Mouse (Mus musculus) heart, adult 2 months (tissue): ENCODE results near the gene Il17a. TPM values are rescaled to one million over a fixed set of nuclear protein-coding genes. Genes with fewer than 3 reads are reported as not detected.

Source experiments
- DNase-seq, 2 experiments: peaks; one replicate each; pipeline ENCODE4 v3.0.0; 2021
- H3K27ac ChIP-seq: fragments of 200-600 bp; 2 replicates; pipeline ENCODE4 v1.8.1; 2022
- H3K27me3 ChIP-seq: fragments of 200-500 bp; 2 replicates; pipeline ENCODE4 v1.6.1; 2012; ENCODE audit warnings: mild to moderate bottlenecking, low read length, inconsistent platforms, mixed read lengths; ENCODE audit not compliant: control insufficient read depth, insufficient read depth
- H3K36me3 ChIP-seq: fragments of 200-500 bp; 2 replicates; pipeline ENCODE4 v1.6.1; 2012; ENCODE audit warnings: low read length, inconsistent platforms; ENCODE audit not compliant: control insufficient read depth, insufficient read depth
- H3K4me1 ChIP-seq: fragments of 200-500 bp; 2 replicates; pipeline ENCODE4 v1.6.1; 2011; ENCODE audit warnings: low read length; ENCODE audit not compliant: control insufficient read depth, insufficient read depth
- H3K4me3 ChIP-seq: fragments of 200-600 bp; 2 replicates; pipeline ENCODE4 v1.8.1; 2022
- H3K79me2 ChIP-seq: fragments of 200-500 bp; replicated peaks from 2 replicates; pipeline ENCODE4 v1.6.1; 2012; ENCODE audit warnings: mild to moderate bottlenecking, inconsistent platforms, low read length, moderate library complexity, mixed read lengths; ENCODE audit not compliant: control insufficient read depth, insufficient read depth
- H3K9ac ChIP-seq: fragments of 200-500 bp; 2 replicates; pipeline ENCODE4 v1.6.1; 2012; ENCODE audit warnings: low read depth, mild to moderate bottlenecking, control low read depth, inconsistent platforms, low read length, mixed read lengths
- CTCF ChIP-seq: fragments of 200-600 bp; IDR thresholded peaks from 2 replicates; pipeline ENCODE4 v1.8.1; 2022; ENCODE audit warnings: antibody characterized with exemption, mild to moderate bottlenecking, moderate library complexity
- EP300 ChIP-seq: fragments of 200-500 bp; IDR thresholded peaks from 2 replicates; pipeline ENCODE4 v1.6.1; 2011; ENCODE audit warnings: low read depth, low read length, control low read depth; ENCODE audit not compliant: insufficient read depth
- POLR2A ChIP-seq: fragments of 200-500 bp; IDR thresholded peaks from 2 replicates; pipeline ENCODE4 v1.6.1; 2011; ENCODE audit warnings: mild to moderate bottlenecking, low read depth, low read length, control low read depth; ENCODE audit not compliant: insufficient read depth
- WGBS: fragments of 180-500 bp; shearing (Covaris S2); methylation state at CpG from one replicate; pipeline ENCODE4 v1.1.7; 2018; 5-methylcytosine and 5-hydroxymethylcytosine counted together
- intact Hi-C: fragments of 180-260 bp; cut with DNase I; formaldehyde crosslinking; loops from one replicate; pipeline ENCODE4 v1.15.1; 2025
- polyA plus RNA-seq: library from polyadenylated mRNA; depleted of rRNA; stranded (reverse); fragments of >200 nt; gene quantifications from 2 replicates; pipeline ENCODE4 v1.2.3, GENCODE M21; 2012
- total RNA-seq, 2 experiments: library from RNA; stranded (reverse); gene quantifications; 2 replicates each; pipeline ENCODE4 v1.2.3; 2021

Il17a gene
- total and polyA plus RNA-seq, 3 experiments = not detected

DNA sequence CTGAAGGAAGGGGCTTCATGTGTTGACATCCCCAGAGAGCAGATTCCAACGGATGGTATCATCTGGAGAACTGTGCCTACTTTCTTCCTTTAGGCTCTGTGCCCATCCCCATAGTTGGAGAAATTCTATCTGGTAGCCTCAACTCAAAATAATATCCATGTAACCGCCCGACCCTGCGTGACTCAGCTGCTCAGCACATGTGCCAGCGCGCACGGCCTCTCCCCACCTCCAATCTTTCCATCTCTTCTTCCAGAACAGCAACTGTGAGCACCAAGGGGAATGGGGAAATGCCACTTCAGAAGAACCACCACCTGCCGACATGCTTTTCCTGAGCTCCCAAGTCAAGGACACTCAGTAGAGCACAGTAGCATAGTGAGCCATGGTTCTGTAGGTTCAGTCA is 39.4 kb upstream of the Il17a start:
- 89% methylated on average over 8 of the region's 8 CpGs for WGBS
- intact Hi-C loops = no loop called here

DNA sequence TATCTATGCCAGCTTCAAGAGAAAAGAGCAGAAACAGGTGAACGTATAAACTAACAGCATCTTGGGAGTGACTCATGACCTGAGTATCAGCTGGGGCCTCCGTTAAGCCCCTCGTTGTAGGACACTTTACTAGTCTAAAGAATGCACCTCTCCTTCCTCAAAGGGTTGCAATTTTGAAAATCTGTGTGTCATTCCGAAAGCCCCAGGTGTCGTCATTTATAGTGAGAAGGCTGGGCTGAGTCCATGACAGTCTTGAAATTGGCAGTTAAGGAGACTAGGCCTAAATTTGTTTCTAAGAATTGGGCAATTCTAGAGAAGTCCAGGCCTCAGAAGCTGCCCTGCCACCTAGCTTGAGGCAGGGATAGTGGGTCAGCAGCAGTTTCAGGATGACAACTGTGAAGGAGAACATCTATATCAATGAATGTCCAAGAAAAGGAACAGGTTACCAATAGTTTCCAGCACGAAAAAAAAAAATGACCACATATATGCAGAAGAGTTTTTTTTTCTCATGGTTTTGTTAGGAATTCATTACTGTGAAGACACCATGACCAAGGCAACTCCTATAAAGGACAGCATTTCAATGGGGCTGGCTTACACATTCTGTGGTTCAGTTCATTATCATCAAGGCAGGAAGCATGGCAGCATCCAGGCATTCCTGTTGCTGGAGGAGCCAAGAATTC is 36.9 kb upstream of the Il17a start:
- DNase-seq = no peak
- Histone ChIP-seq H3K4me3 (no peak overlapping the region), H3K36me3 (no peaks in the 10 kb centered on the region), H3K79me2 (no peaks in the 10 kb centered on the region), H3K27me3 (no peaks in the 10 kb centered on the region), H3K27ac (no peak overlapping the region), H3K9ac (no peak overlapping the region), H3K4me1 (no peaks in the 10 kb centered on the region)
- 80% methylated on average over 6 of the region's 6 CpGs for WGBS
- intact Hi-C loops = no loop called here
- TF ChIP-seq EP300 (no peak), POLR2A (no peak), CTCF (no peak)

More for the DNA sequence above, 39.4 kb upstream of the Il17a start:
- Histone ChIP-seq H3K27ac (no peak overlapping the region), H3K4me3 (no peak overlapping the region), H3K36me3 (no peaks in the 10 kb centered on the region), H3K4me1 (no peaks in the 10 kb centered on the region), H3K79me2 (no peaks in the 10 kb centered on the region), H3K27me3 (no peaks in the 10 kb centered on the region), H3K9ac (no peak overlapping the region)
- no peak for DNase-seq
- TF ChIP-seq EP300 (no peak), CTCF (no peak), POLR2A (no peak)

DNA sequence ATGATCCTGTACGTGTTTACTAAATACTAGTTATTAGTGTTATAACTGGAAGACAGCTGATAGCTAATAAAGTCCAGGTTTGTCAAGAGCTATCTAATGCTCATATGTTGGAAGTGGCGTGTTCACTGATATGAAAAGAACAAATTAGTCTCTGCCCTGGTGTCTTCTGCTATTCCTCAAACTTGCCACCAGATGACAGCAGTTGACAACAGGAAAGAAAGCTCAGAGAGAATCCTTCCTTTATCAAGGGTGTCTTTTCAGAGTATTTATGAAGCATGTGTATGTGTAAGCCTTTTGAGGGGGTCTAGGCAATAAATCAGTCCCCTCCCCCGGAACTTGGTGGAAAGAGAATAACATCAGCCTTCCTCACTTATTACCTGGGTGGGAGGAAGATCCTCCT is 30.7 kb upstream of the Il17a start:
- Histone ChIP-seq H3K27me3 (no peaks in the 10 kb centered on the region), H3K4me3 (no peak overlapping the region), H3K79me2 (no peaks in the 10 kb centered on the region), H3K27ac (no peak overlapping the region), H3K36me3 (no peaks in the 10 kb centered on the region), H3K9ac (no peak overlapping the region), H3K4me1 (no peaks in the 10 kb centered on the region)
- TF ChIP-seq EP300 = no peak
- no peak for TF ChIP-seq POLR2A
- TF ChIP-seq CTCF = peak; percentile 54
- DNase-seq = no peak
- intact Hi-C loops = loop anchor here (5.0 kb wide), 1 partner anchor 462 kb away; no protein-coding TSS in a partner anchor
- WGBS = 60% methylated on average over 3 of the region's 3 CpGs

DNA sequence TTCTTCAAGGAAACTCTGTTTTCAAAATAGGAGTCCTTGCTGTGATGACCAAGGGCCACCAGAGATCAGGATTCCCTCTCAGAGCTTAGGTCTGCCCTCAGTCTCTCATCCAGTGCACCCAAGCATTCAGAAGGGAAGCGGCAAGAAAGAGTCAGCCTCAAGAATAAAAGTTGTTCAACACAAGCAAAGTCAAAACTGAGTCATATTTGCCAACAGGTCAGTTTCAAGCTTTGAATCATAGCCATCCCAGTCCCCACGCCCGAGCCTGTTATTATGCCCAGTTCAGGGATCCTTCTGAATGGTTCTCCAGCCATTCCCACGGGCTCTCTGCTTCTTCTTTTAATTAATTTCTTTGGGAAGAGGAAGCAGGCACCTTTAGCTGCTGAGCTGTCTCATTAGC is 5.9 kb downstream of the Il17a start:
- no peak overlapping the region for H3K4me3 ChIP-seq
- H3K4me1 ChIP-seq = no peaks in the 10 kb centered on the region
- no peak overlapping the region for H3K27ac ChIP-seq
- intact Hi-C loops = no loop called here
- no peaks in the 10 kb centered on the region for H3K36me3 ChIP-seq
- 77% methylated on average over 4 of the region's 4 CpGs for WGBS
- no peak for TF ChIP-seq CTCF
- no peak for TF ChIP-seq EP300
- no peak for TF ChIP-seq POLR2A
- no peak overlapping the region for H3K9ac ChIP-seq
- no peaks in the 10 kb centered on the region for H3K79me2 ChIP-seq
- H3K27me3 ChIP-seq = 0 out of 2 replicates have a peak, but pooled peaks cover 2% of the 10 kb centered on the region
- DNase-seq = no peak

DNA sequence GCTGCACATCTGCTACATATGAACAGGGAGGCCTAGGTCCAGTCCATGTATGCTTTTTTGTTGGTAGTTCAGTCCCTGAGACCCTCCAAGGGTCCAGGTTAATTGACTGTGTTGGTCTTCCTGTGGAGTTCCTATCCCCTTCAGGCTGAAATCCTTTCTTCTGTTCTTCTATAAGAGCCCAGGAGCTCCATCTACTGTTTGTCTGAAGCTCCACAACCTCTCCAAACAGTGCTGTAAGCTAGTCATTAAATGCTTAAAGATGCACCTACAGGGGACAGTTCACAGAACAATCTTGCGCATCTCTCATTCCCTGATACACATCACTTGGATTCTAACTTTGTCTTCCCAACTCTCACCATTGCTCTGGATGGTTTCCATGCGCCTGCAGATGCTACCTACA is 7.8 kb downstream of the Il17a start:
- H3K27me3 ChIP-seq = 0 out of 2 replicates have a peak, but pooled peaks cover under 1% of the 10 kb centered on the region
- no peak overlapping the region for H3K27ac ChIP-seq
- TF ChIP-seq EP300 = no peak
- intact Hi-C loops = no loop called here
- H3K4me3 ChIP-seq = no peak overlapping the region
- no peak for DNase-seq
- no peaks in the 10 kb centered on the region for H3K79me2 ChIP-seq
- 85% methylated on average over 2 of the region's 2 CpGs for WGBS
- H3K36me3 ChIP-seq = no peaks in the 10 kb centered on the region
- H3K4me1 ChIP-seq = no peaks in the 10 kb centered on the region
- H3K9ac ChIP-seq = no peak overlapping the region

DNA sequence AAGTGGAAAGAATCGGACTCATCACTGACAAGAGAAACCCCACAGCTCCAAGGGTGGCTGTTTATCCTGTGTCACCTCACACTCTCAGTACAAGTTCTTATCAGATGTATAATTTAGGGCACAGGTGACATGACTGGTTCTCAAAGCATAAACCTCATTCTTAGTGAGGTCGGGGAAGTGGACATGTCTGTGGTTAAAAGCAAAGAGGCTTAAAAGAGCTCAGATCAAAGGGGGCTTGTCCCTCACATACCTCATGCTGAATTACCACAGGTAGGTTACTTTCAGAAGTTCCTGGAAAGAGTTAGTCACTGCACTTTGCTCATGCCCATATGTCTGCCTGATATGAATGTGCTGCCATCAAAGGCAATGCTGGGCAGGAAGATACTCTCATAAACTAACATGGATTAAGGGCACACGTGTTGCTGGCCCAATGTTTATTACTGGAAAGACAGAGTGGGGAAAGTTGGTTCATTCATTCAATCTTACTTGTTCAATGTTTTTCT is 9.8 kb downstream of the Il17a start:
- intact Hi-C loops = no loop called here
- Histone ChIP-seq H3K27ac (no peak overlapping the region), H3K27me3 (no peaks in the 10 kb centered on the region), H3K9ac (no peak overlapping the region), H3K4me1 (no peaks in the 10 kb centered on the region), H3K4me3 (no peak overlapping the region), H3K36me3 (no peaks in the 10 kb centered on the region), H3K79me2 (no peaks in the 10 kb centered on the region)
- no peak for DNase-seq
- WGBS = 64% methylated on average over 3 of the region's 3 CpGs
- TF ChIP-seq EP300 (no peak), POLR2A (no peak), CTCF (no peak)
